Mouse (Mus musculus): ENCODE results near the gene Gm28305. TPM values are rescaled to one million over a fixed set of nuclear protein-coding genes. Genes with fewer than 3 reads are reported as not detected.

Gene Gm28305
- total and polyA plus RNA-seq, 3 experiments = not detected

Other genes starting within 250 kb of the Gm28305 start
- gene Nphp3, start 38.1 kb upstream of the Gm28305 start, total RNA-seq (2021) = 1 to 10 TPM; 2.3 to 4.7 TPM
- gene Nphp3, start 38.1 kb upstream of the Gm28305 start, polyA plus RNA-seq (2012; rRNA removed) = 8.4 and 8.6 TPM in 2 replicates
- gene Uba5, start 22.5 kb downstream of the Gm28305 start, total RNA-seq (2021) = 10 to 100 TPM; 40.6 to 46.4 TPM
- 15.0 and 18.0 TPM in 2 replicates for gene Uba5, start 22.5 kb downstream of the Gm28305 start, polyA plus RNA-seq (2012; rRNA removed)
- 10 to 100 TPM; 78.7 to 91.9 TPM for gene Acad11, start 22.7 kb downstream of the Gm28305 start, total RNA-seq (2021)
- gene Acad11, start 22.7 kb downstream of the Gm28305 start, polyA plus RNA-seq (2012; rRNA removed) = 33.0 and 40.1 TPM in 2 replicates
- under 1 TPM in 1 of 2 experiments, not detected in 1; 0.17 TPM for gene Ackr4, start 86.3 kb downstream of the Gm28305 start, total RNA-seq (2021)
- 0.11 and 0.12 TPM in 2 replicates for gene Ackr4, start 86.3 kb downstream of the Gm28305 start, polyA plus RNA-seq (2012; rRNA removed)
- 10 to 100 TPM; 39.2 to 44.2 TPM for gene Dnajc13, start 222.3 kb downstream of the Gm28305 start, total RNA-seq (2021)
- 28.5 and 29.1 TPM in 2 replicates for gene Dnajc13, start 222.3 kb downstream of the Gm28305 start, polyA plus RNA-seq (2012; rRNA removed)